Mouse (Mus musculus) layer of hippocampus, postnatal 36 days (tissue): ENCODE results near the gene Zfp609. TPM values are rescaled to one million over a fixed set of nuclear protein-coding genes. Genes with fewer than 3 reads are reported as not detected.

Experiments
- DNase-seq, 2 experiments: peaks; one replicate each; pipeline ENCODE4 v3.0.0; 2022
- total RNA-seq, 2 experiments: library from RNA; stranded (reverse); gene quantifications; 2 replicates each; pipeline ENCODE4 v1.2.3; 2021

Zfp609 gene
- total RNA-seq, 2 experiments from 2014 or later: 51.2 to 52.8 TPM

GRCm38 (mm10) chr9:65759992-65760391 lies 67.4 kb downstream of the Zfp609 start:
- no peak for DNase-seq

GRCm38 (mm10) chr9:65759256-65759655 lies 68.1 kb downstream of the Zfp609 start:
- DNase-seq: no peak

GRCm38 (mm10) chr9:65757826-65758225 lies 69.5 kb downstream of the Zfp609 start:
- no peak for DNase-seq

GRCm38 (mm10) chr9:65755673-65756375 lies 71.5 kb downstream of the Zfp609 start:
- no peak for DNase-seq

- DNase-seq: no peak
These were observed 72.2 kb downstream of the Zfp609 start for GRCm38 (mm10) chr9:65755164-65755563.

GRCm38 (mm10) chr9:65752632-65753031 lies 74.7 kb downstream of the Zfp609 start:
- DNase-seq: no peak

- DNase-seq: no peak
These were observed 75.5 kb downstream of the Zfp609 start for GRCm38 (mm10) chr9:65751906-65752305.

GRCm38 (mm10) chr9:65748102-65748501 lies 79.3 kb downstream of the Zfp609 start:
- DNase-seq: no peak

- DNase-seq: no peak
These were observed 80.9 kb downstream of the Zfp609 start for GRCm38 (mm10) chr9:65746479-65746878.

- DNase-seq: no peak
These were observed 81.9 kb downstream of the Zfp609 start for GRCm38 (mm10) chr9:65745456-65745855.

- DNase-seq: peak; percentile 45 to 48
These were observed 82.9 kb downstream of the Zfp609 start for GRCm38 (mm10) chr9:65744171-65745082.

GRCm38 (mm10) chr9:65743809-65744170 lies 83.6 kb downstream of the Zfp609 start:
- DNase-seq: no peak

- no peak for DNase-seq
These were observed 84.0 kb downstream of the Zfp609 start for GRCm38 (mm10) chr9:65743322-65743721.

- DNase-seq: no peak
These were observed 84.6 kb downstream of the Zfp609 start for GRCm38 (mm10) chr9:65742777-65743176.

GRCm38 (mm10) chr9:65741066-65741852 lies 86.1 kb downstream of the Zfp609 start:
- DNase-seq: no peak

GRCm38 (mm10) chr9:65734931-65735330 lies 92.4 kb downstream of the Zfp609 start:
- no peak for DNase-seq

GRCm38 (mm10) chr9:65728588-65728987 lies 98.8 kb downstream of the Zfp609 start:
- DNase-seq: no peak

- no peak for DNase-seq
These were observed 99.9 kb downstream of the Zfp609 start for GRCm38 (mm10) chr9:65727491-65727890.

- no peak for DNase-seq
These were observed 100.9 kb downstream of the Zfp609 start for GRCm38 (mm10) chr9:65726431-65726830.

GRCm38 (mm10) chr9:65725291-65725622 lies 102.1 kb downstream of the Zfp609 start:
- no peak for DNase-seq

- DNase-seq: no peak
These were observed 102.7 kb downstream of the Zfp609 start for GRCm38 (mm10) chr9:65724471-65725290.

GRCm38 (mm10) chr9:65721161-65721566 lies 106.2 kb downstream of the Zfp609 start:
- no peak for DNase-seq
